Mouse (Mus musculus) embryo, embryonic 10 days (tissue): ENCODE results near the gene Tlcd1.
"Not testable (repeated sequence)": the region's sequence is repeated elsewhere in the genome, so short reads cannot be mapped to it uniquely, and the experiment has no call there.

ENCODE experiments used
- DNase-seq: peaks from one replicate; pipeline ENCODE4 v3.0.0-alpha.2; 2015; ENCODE audit warnings: low spot score

The Tlcd1 gene

GRCm38 (mm10) chr11:78177903-78178858 is 1.7 kb downstream of the Tlcd1 start:
- DNase-seq: peak; percentile 98

GRCm38 (mm10) chr11:78178859-78179437 is 2.4 kb downstream of the Tlcd1 start:
- peak; percentile 72 for DNase-seq

GRCm38 (mm10) chr11:78179438-78179999 is 3.0 kb downstream of the Tlcd1 start:
- DNase-seq: peak; percentile 43

GRCm38 (mm10) chr11:78180081-78180761 is 3.7 kb downstream of the Tlcd1 start:
- DNase-seq: no peak

GRCm38 (mm10) chr11:78181830-78182357 is 5.4 kb downstream of the Tlcd1 start:
- DNase-seq: no peak

GRCm38 (mm10) chr11:78182450-78182849 is 5.9 kb downstream of the Tlcd1 start:
- DNase-seq: no peak

GRCm38 (mm10) chr11:78182961-78183844 is 6.7 kb downstream of the Tlcd1 start, which contains the start of gene Rpl23a:
Gene Rpl23a, minus strand, starts transcription at chr11:78183584.
- DNase-seq: peak; percentile 95

- no peak for DNase-seq
Observed at GRCm38 (mm10) chr11:78183884-78184514, 7.5 kb downstream of the Tlcd1 start.

GRCm38 (mm10) chr11:78184702-78185101 is 8.2 kb downstream of the Tlcd1 start:
- not testable (repeated sequence) for DNase-seq

- DNase-seq: peak; percentile 90
Observed at GRCm38 (mm10) chr11:78188331-78189233, 12.1 kb downstream of the Tlcd1 start, which contains the start of gene Rab34. Gene Rab34, plus strand, starts transcription at chr11:78188430.

- DNase-seq: peak; percentile 94
Observed at GRCm38 (mm10) chr11:78189234-78190040, 12.9 kb downstream of the Tlcd1 start.

GRCm38 (mm10) chr11:78190041-78190440 is 13.5 kb downstream of the Tlcd1 start:
- DNase-seq: no peak

GRCm38 (mm10) chr11:78193113-78193512 is 16.6 kb downstream of the Tlcd1 start, which contains the start of gene Proca1:
Gene Proca1, plus strand, starts transcription at chr11:78193392.
- DNase-seq: no peak

GRCm38 (mm10) chr11:78194411-78195100 is 18.0 kb downstream of the Tlcd1 start:
- peak; percentile 80 for DNase-seq

- DNase-seq: no peak
Observed at GRCm38 (mm10) chr11:78195101-78195863, 18.8 kb downstream of the Tlcd1 start.

- no peak for DNase-seq
Observed at GRCm38 (mm10) chr11:78202372-78202771, 25.9 kb downstream of the Tlcd1 start.

- no peak for DNase-seq
Observed at GRCm38 (mm10) chr11:78204287-78204686, 27.8 kb downstream of the Tlcd1 start.
